Mouse (Mus musculus) forebrain, embryonic 16.5 days (tissue): ENCODE results near the gene Rps12-ps3. TPM values are rescaled to one million over a fixed set of nuclear protein-coding genes. Genes with fewer than 3 reads are reported as not detected.

Experiments
- ATAC-seq: fragments of 200-750 bp; cut with Nextera tagmentation; 2 replicates; pipeline ENCODE4 v1.8.0; 2017; ENCODE audit warnings: mild to moderate bottlenecking, moderate library complexity
- H3K27ac ChIP-seq: fragments of 300-500 bp; sonication (generic); 2 replicates; pipeline ENCODE4 v1.5.1; 2014; ENCODE audit warnings: low read length, control low read depth
- H3K27me3 ChIP-seq: fragments of 300-500 bp; sonication (generic); replicated peaks from 2 replicates; pipeline ENCODE4 v1.6.1; 2014; ENCODE audit warnings: low read length; ENCODE audit not compliant: control insufficient read depth, insufficient read depth
- H3K36me3 ChIP-seq: fragments of 300-500 bp; sonication (generic); 2 replicates; pipeline ENCODE4 v1.6.1; 2014; ENCODE audit not compliant: control insufficient read depth, insufficient read depth
- H3K4me1 ChIP-seq: fragments of 300-500 bp; sonication (generic); replicated peaks from 2 replicates; pipeline ENCODE4 v1.6.1; 2014; ENCODE audit warnings: low read length; ENCODE audit not compliant: control insufficient read depth, insufficient read depth
- H3K4me2 ChIP-seq: fragments of 300-500 bp; sonication (generic); 2 replicates; pipeline ENCODE4 v1.6.1; 2014; ENCODE audit warnings: mild to moderate bottlenecking, low read length, control low read depth
- H3K4me3 ChIP-seq: fragments of 300-500 bp; sonication (generic); replicated peaks from 2 replicates; pipeline ENCODE4 v1.5.1; 2014; ENCODE audit warnings: mild to moderate bottlenecking, low read length, control low read depth
- H3K9ac ChIP-seq: fragments of 300-500 bp; sonication (generic); replicated peaks from 2 replicates; pipeline ENCODE4 v1.6.1; 2014; ENCODE audit warnings: low read depth, low read length, control low read depth
- H3K9me3 ChIP-seq: fragments of 300-500 bp; sonication (generic); 2 replicates; pipeline ENCODE4 v1.6.1; 2016; ENCODE audit warnings: low read length; ENCODE audit not compliant: control insufficient read depth
- WGBS: fragments of 180-500 bp; shearing (Covaris S2); extraction: QIAGEN DNeasy Blood & Tissue Kit; methylation state at CpG from one replicate; pipeline ENCODE4 v1.1.7; 2014; 5-methylcytosine and 5-hydroxymethylcytosine counted together
- polyA plus RNA-seq: library from polyadenylated mRNA; unstranded; fragments of >200 nt; fragmentation: Nextera tagmentation; extraction: Ambion mirVana; gene quantifications from 2 replicates; pipeline ENCODE4 v1.2.1, GENCODE M21; 2015

The Rps12-ps3 gene
- polyA plus RNA-seq, 1 experiment from 2014 or later, result 4.7 TPM

DNA sequence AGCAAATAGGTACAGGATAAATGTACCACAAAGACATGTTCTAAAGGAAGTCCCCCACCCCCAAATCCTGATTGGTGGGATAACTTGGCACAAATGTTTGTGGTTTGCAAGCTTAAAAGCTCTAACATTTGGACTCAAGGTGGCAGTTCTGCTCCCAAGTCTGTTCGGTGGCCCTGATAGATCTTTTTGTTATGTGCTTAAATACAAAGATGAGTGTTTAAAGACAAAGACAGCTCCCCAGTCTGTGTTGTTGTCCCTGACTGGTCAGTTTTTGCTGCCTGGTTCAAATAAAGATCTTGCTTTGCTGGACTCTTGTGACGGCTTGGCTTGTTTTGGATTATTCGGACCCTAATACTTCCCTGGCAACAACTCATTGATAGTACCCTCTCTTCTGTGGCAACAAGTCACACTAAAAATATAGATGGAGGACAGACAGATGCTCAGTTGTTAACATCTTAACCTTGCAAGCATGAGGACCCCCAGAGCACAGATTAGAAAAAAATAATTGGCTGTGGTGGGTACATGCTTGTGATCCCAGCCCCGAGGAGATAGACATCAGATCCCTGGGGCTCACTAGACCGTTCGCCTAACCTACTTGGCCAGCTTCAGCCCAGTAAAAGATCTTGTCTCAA is 27.4 kb downstream of the Rps12-ps3 start:
- H3K27me3 ChIP-seq, result no peaks in the 10 kb centered on the region
- WGBS, result 92% methylated on average over 6 of the region's 6 CpGs
- no peak for ATAC-seq

DNA sequence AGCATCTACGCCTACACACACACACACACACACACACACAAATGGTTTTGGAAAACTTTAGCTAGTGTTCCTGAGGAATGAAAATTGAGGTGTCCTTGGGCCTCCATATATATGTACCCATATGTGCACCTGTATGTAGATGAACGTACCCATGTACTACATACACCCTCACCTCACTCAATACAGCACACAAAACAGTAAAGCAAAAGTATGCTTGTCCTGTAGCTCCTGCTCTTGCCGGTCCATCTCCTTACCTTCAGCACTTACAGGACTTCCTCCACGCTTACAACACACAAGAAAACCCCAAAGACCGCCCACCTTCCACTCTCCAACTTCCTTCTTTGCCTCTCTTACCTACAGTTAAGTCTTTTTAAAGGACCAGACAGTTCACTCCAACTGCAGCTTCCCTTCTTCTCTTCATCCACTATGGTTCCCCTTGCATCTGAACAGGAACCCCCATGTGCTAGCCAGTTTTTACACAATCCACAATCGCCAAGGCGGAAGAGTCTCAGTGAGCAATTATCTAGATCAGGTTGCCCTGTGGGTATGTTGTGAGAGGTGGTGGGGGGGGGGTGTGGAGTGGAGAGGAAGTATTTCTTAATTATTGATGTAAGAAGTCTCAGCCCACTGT is 28.3 kb downstream of the Rps12-ps3 start:
- 89% methylated on average over 7 of the region's 7 CpGs for WGBS
- H3K27ac ChIP-seq, result no peak overlapping the region
- H3K9ac ChIP-seq, result no peak overlapping the region
- no peaks in the 10 kb centered on the region for H3K36me3 ChIP-seq
- no peak overlapping the region for H3K4me2 ChIP-seq
- peaks cover 3% of the 10 kb centered on the region for H3K4me1 ChIP-seq
- no peak overlapping the region for H3K4me3 ChIP-seq
- H3K27me3 ChIP-seq, result no peaks in the 10 kb centered on the region
- no peaks in the 10 kb centered on the region for H3K9me3 ChIP-seq
- no peak for ATAC-seq

More for the DNA sequence above, 27.4 kb downstream of the Rps12-ps3 start:
- Histone ChIP-seq H3K27ac (no peak overlapping the region), H3K4me2 (no peak overlapping the region), H3K4me3 (no peak overlapping the region), H3K36me3 (no peaks in the 10 kb centered on the region), H3K9me3 (no peaks in the 10 kb centered on the region), H3K9ac (no peak overlapping the region), H3K4me1 (peaks cover 5% of the 10 kb centered on the region)

- Histone ChIP-seq H3K36me3 (no peaks in the 10 kb centered on the region), H3K27me3 (no peaks in the 10 kb centered on the region), H3K4me1 (peaks cover 2% of the 10 kb centered on the region), H3K9me3 (no peaks in the 10 kb centered on the region), H3K4me3 (no peak overlapping the region), H3K27ac (no peak overlapping the region), H3K4me2 (no peak overlapping the region), H3K9ac (no peak overlapping the region)
- WGBS, result 70% methylated on average over 15 of the region's 15 CpGs
- ATAC-seq, result no peak
Observed at GRCm38 (mm10) chr19:59351151-59351889, 29.2 kb downstream of the Rps12-ps3 start.

- Histone ChIP-seq H3K36me3 (no peaks in the 10 kb centered on the region), H3K4me2 (no peak overlapping the region), H3K27me3 (no peaks in the 10 kb centered on the region), H3K4me3 (no peak overlapping the region), H3K27ac (no peak overlapping the region), H3K4me1 (no peaks in the 10 kb centered on the region), H3K9ac (no peak overlapping the region), H3K9me3 (no peaks in the 10 kb centered on the region)
- no peak for ATAC-seq
- WGBS, result 81% methylated on average over 3 of the region's 3 CpGs
Observed at GRCm38 (mm10) chr19:59352760-59353159, 30.7 kb downstream of the Rps12-ps3 start.

- ATAC-seq, result no peak
- Histone ChIP-seq H3K9ac (no peak overlapping the region), H3K4me3 (no peak overlapping the region), H3K4me2 (no peak overlapping the region), H3K27me3 (no peaks in the 10 kb centered on the region), H3K4me1 (no peaks in the 10 kb centered on the region), H3K36me3 (no peaks in the 10 kb centered on the region), H3K9me3 (no peaks in the 10 kb centered on the region), H3K27ac (no peak overlapping the region)
- WGBS, result 66% methylated on average over 2 of the region's 2 CpGs
Observed at GRCm38 (mm10) chr19:59354906-59355305, 32.8 kb downstream of the Rps12-ps3 start.

- no peaks in the 10 kb centered on the region for H3K36me3 ChIP-seq
- no peaks in the 10 kb centered on the region for H3K4me1 ChIP-seq
- WGBS, result 84% methylated on average over 3 of the region's 3 CpGs
- no peak overlapping the region for H3K9ac ChIP-seq
- no peaks in the 10 kb centered on the region for H3K9me3 ChIP-seq
- no peak overlapping the region for H3K27ac ChIP-seq
- ATAC-seq, result no peak
- no peak overlapping the region for H3K4me2 ChIP-seq
- H3K27me3 ChIP-seq, result no peaks in the 10 kb centered on the region
- no peak overlapping the region for H3K4me3 ChIP-seq
Observed at GRCm38 (mm10) chr19:59356388-59356787, 34.3 kb downstream of the Rps12-ps3 start.

GRCm38 (mm10) chr19:59356843-59357595 is 34.9 kb downstream of the Rps12-ps3 start:
- 84% methylated on average over 14 of the region's 14 CpGs for WGBS
- Histone ChIP-seq H3K27ac (no peak overlapping the region), H3K4me3 (no peak overlapping the region), H3K9ac (no peak overlapping the region), H3K36me3 (no peaks in the 10 kb centered on the region), H3K4me2 (no peak overlapping the region), H3K9me3 (no peaks in the 10 kb centered on the region), H3K4me1 (no peaks in the 10 kb centered on the region), H3K27me3 (no peaks in the 10 kb centered on the region)
- no peak for ATAC-seq

DNA sequence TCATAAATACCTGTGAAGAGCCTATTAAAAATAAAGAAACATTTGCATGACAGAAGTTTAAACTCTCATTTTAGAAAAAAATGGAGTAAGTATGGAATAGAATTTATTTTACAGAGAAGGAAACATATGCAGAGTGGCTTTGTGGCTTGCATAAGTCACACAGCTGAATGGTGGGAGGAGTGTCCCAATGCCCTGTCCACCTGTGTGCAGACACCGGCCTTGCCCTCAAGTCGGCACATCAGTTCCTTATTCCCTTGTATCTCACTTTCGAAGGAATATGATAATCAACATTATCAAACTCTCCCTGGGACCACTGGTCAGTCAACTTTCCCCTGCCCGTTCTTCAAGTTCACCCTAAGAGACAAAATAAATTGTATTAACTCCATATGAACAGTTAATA is 35.8 kb downstream of the Rps12-ps3 start:
- Histone ChIP-seq H3K4me3 (no peak overlapping the region), H3K4me2 (no peak overlapping the region), H3K9me3 (no peaks in the 10 kb centered on the region), H3K4me1 (no peaks in the 10 kb centered on the region), H3K27ac (no peak overlapping the region), H3K36me3 (no peaks in the 10 kb centered on the region), H3K9ac (no peak overlapping the region), H3K27me3 (no peaks in the 10 kb centered on the region)
- 86% methylated on average over 4 of the region's 4 CpGs for WGBS
- ATAC-seq, result no peak

GRCm38 (mm10) chr19:59359202-59359601 is 37.1 kb downstream of the Rps12-ps3 start:
- no peaks in the 10 kb centered on the region for H3K27me3 ChIP-seq
- no peaks in the 10 kb centered on the region for H3K9me3 ChIP-seq
- H3K36me3 ChIP-seq, result no peaks in the 10 kb centered on the region
- no peak overlapping the region for H3K27ac ChIP-seq
- H3K4me3 ChIP-seq, result no peak overlapping the region
- H3K9ac ChIP-seq, result no peak overlapping the region
- ATAC-seq, result no peak
- H3K4me1 ChIP-seq, result no peaks in the 10 kb centered on the region
- WGBS, result 85% methylated on average over 4 of the region's 4 CpGs
- H3K4me2 ChIP-seq, result no peak overlapping the region
